Mouse (Mus musculus) bone marrow macrophage, adult 2 months (primary cell): Measurements from ENCODE around the gene Ptpn12.

ENCODE experiments used
- CTCF ChIP-seq: IDR thresholded peaks from 2 replicates; pipeline ENCODE4 v1.5.1; 2012; ENCODE audit warnings: low read depth, mild to moderate bottlenecking, low read length, moderate library complexity
- POLR2A ChIP-seq: IDR thresholded peaks from 2 replicates; pipeline ENCODE4 v1.6.1; 2012; ENCODE audit warnings: mild to moderate bottlenecking, low read depth, low read length, borderline replicate concordance

GRCm38 (mm10) chr5:21002723-21003122 lies 53.0 kb downstream of the Ptpn12 start:
- TF ChIP-seq POLR2A (no peak), CTCF (no peak)
